Mouse (Mus musculus) cortical plate, adult 2 months (tissue): ENCODE measurements around the gene Grin2d. TPM values are rescaled to one million over a fixed set of nuclear protein-coding genes. Genes with fewer than 3 reads are reported as not detected.

Experiments
- H3K27ac ChIP-seq: fragments of 200-500 bp; 2 replicates; pipeline ENCODE4 v1.5.1; 2012; ENCODE audit warnings: low read length, control low read depth, inconsistent platforms; ENCODE audit not compliant: insufficient read depth
- H3K4me1 ChIP-seq: fragments of 200-500 bp; 2 replicates; pipeline ENCODE4 v1.6.1; 2011; ENCODE audit warnings: low read length; ENCODE audit not compliant: control insufficient read depth, insufficient read depth
- H3K4me3 ChIP-seq: fragments of 200-500 bp; 2 replicates; pipeline ENCODE4 v1.5.1; 2011; ENCODE audit warnings: mild to moderate bottlenecking, low read length, control low read depth; ENCODE audit not compliant: insufficient read depth
- CTCF ChIP-seq: fragments of 200-500 bp; IDR thresholded peaks from 2 replicates; pipeline ENCODE4 v1.5.1; 2011; ENCODE audit warnings: mild to moderate bottlenecking, control low read depth, low read length; ENCODE audit not compliant: insufficient read depth; ENCODE audit errors: extremely low read depth
- POLR2A ChIP-seq: fragments of 200-500 bp; IDR thresholded peaks from 2 replicates; pipeline ENCODE4 v1.6.1; 2011; ENCODE audit warnings: mild to moderate bottlenecking, low read length, control low read depth; ENCODE audit not compliant: insufficient read depth; ENCODE audit errors: extremely low read depth
- polyA plus RNA-seq: library from polyadenylated mRNA; depleted of rRNA; stranded (reverse); fragments of >200 nt; gene quantifications from 2 replicates; pipeline ENCODE4 v1.2.3, GENCODE M21; 2012

The Grin2d gene
- polyA plus RNA-seq, 1 experiment, result 9.0 TPM

DNA sequence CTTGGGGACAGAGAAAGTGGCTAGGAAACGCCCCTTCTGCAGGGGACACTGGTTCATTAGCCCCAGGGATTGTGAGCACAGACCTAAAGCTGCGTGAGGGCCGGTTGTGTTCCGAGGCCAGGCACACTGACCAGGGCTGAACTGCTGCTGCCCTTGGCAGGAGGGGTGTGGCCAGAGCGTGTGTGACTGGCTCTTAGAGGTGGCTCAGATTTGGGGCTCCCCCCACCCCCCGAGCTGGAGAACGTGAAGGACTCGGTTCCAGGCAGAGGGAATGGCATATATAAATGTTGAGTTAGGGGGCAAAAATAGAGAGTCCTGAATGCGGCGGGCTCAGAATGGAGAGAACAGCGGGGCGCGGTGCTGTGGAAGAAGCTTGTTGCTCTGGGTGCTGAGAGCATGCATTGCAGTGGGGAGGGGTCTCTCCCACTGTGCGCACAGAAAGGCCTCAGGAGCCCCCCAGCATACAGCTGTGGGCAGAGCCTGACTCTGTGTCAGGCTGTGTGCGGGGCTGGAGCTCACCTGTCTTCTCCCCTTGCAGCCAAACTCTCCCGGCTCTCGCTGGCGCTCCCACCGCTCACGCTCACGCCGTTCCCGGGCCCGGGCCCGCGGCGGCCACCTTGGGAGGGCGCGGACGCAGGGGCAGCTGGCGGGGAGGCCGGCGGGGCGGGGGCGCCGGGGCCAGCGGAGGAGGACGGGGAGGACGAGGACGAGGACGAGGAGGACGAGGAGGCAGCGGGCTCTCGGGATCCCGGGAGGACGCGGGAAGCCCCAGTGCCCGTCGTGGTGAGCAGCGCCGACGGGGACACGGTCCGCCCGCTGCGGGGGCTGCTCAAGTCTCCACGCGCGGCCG lies 80.3 kb downstream of the Grin2d start:
- TF ChIP-seq CTCF (no peak), POLR2A (no peak)
- Histone ChIP-seq H3K4me1 (peaks cover 2% of the 10 kb centered on the region; the same call in 1 of the 2 replicates), H3K27ac (no peak overlapping the region), H3K4me3 (0 out of 2 replicates have a peak overlapping the region, but pooled peaks have one; percentile 6)

DNA sequence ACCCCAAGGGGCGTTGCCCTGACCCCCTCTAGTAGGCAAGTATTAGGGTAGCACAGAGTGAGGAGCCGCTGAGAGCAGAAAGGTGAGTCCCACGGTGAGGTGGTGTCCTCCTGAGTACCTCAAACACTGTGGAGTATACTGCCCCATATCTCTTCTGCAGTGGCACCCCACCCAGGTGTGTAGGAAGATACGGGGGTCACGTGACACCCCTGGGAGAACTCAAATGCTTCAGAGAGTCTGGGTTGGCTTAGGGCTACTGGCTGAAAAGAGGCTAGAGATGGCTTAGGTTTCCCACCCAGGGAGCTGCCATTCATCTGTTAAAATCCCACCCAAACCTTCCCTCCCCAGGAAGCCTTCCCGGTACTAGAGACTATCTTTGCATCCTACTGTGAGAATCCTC lies 81.2 kb downstream of the Grin2d start:
- Histone ChIP-seq H3K4me1 (peaks cover 2% of the 10 kb centered on the region; the same call in 1 of the 2 replicates), H3K4me3 (no peak overlapping the region), H3K27ac (no peak overlapping the region)
- TF ChIP-seq POLR2A, result no peak
- TF ChIP-seq CTCF, result no peak

DNA sequence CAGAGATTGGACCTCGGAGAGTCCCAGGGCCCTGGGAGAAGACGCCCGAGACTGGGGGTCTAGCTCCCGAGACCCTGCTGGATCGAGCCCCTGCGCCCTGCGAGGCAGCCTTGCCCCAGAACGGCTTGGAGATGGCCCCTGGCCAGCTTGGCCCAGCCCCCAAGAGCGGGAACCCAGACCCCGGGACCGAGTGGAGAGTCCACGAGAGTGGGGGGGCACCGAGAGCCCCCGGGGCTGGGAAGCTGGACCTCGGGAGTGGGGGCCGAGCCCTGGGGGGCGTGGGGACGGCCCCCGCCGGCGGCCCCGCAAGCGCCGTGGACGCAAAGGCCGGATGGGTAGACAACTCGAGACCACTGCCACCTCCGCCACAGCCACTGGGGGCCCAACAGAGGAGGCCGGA lies 83.2 kb downstream of the Grin2d start:
- Histone ChIP-seq H3K4me3 (no peak overlapping the region), H3K27ac (no peak overlapping the region), H3K4me1 (peaks cover 2% of the 10 kb centered on the region; the same call in 1 of the 2 replicates)
- TF ChIP-seq CTCF (no peak), POLR2A (no peak)

DNA sequence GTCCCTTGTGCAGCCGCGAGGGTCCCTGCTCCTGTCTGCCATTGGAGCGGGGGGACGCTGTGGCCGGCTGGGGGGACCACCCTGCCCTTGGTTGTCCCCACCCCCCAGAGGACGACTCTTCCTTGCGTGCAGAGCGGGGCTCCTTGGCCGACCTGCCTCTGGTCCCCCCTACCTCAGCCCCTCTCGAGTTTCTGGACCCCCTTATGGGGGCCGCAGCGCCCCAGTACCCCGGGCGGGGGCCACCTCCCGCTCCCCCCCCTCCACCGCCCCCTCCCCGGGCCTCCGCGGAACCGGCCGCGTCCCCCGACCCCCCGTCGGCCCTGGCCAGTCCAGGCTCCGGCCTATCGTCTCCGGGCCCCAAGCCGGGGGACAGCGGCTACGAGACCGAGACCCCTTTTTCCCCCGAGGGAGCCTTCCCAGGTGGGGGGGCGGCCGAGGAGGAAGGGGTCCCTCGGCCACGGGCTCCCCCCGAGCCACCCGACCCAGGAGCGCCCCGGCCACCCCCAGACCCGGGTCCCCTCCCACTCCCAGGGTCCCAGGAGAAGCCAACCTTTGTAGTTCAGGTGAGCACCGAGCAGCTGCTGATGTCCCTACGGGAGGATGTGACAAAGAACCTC lies 84.1 kb downstream of the Grin2d start:
- TF ChIP-seq CTCF, result no peak
- TF ChIP-seq POLR2A, result no peak
- H3K27ac ChIP-seq, result no peak overlapping the region

DNA sequence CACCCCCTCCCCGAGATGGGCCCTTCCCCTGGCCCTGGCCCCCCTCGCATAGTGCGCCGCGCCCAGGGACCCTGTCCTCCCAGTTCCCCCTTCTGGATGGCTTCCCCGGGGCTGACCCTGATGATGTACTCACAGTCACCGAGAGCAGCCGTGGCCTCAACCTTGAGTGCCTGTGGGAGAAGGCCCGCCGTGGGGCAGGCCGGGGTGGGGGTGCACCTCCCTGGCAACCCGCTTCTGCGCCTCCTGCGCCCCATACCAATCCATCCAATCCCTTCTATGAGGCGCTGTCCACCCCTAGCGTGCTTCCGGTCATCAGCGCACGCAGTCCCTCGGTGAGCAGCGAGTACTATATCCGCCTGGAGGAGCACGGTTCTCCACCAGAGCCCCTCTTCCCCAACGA lies 84.9 kb downstream of the Grin2d start:
- no peak for TF ChIP-seq POLR2A
- no peak for TF ChIP-seq CTCF
- H3K4me3 ChIP-seq, result no peak overlapping the region
- H3K27ac ChIP-seq, result no peak overlapping the region
- peaks cover 2% of the 10 kb centered on the region; the same call in 1 of the 2 replicates for H3K4me1 ChIP-seq

More for the DNA sequence above, 84.1 kb downstream of the Grin2d start:
- Histone ChIP-seq H3K4me1 (peaks cover 2% of the 10 kb centered on the region; the same call in 1 of the 2 replicates), H3K4me3 (no peak overlapping the region)

DNA sequence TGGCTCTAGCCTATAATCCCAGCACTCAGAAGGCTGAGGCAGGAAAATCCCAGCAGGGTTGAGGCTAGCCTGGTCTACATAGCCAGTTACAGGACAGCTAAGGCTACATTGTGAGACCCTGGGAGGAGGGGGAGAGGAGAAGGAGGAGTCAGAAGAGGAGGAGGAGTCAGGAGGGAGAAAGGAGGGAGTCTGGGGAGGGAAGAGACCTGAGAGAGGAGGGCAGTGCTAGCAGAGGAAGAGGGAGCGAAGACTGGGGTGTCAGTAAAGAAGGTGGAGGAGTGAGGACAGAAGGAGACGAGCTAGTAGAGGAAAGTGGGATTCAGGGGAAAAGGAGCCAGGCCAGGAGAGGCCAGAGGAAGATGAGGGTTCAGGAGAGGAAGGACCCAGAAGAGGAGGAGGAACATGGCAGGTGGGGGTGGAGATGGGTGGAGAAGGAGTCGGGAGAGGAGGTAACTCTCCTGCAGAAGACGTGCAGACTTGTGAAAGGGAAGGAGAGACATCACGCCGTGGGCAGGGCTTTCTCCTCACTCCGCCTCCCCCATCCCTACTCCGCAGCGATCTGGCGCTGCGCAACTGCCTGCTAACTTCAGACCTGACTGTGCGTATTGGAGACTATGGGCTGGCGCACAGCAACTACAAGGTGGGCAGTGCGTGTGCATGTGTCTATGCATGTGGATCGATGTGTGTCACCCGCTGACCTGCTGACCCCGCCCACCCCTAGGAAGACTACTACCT lies 86.3 kb downstream of the Grin2d start:
- Histone ChIP-seq H3K4me3 (no peak overlapping the region), H3K27ac (no peak overlapping the region), H3K4me1 (no peaks in the 10 kb centered on the region)
- TF ChIP-seq CTCF, result no peak
- TF ChIP-seq POLR2A, result 0 out of 2 replicates have a peak, but pooled peaks have one; percentile 18

DNA sequence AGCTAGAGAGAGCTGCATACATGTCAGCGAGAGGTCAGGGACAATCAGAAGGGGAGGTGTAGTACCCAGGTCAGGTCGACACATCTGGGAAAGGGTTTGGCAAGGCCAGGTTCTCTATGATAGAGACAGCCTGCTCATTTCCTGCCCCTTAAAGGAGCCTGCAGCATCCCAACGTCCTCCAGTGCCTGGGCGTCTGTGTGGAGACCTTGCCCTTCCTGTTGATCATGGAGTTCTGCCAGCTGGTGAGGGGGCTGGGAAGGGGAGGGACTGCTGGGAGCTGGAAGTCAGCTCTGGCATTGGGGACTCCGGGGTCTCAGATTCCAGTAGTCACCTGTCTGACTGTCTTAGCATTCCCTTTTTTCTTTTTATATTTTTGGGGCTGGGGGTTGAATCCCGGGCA lies 87.5 kb downstream of the Grin2d start:
- no peak overlapping the region for H3K4me3 ChIP-seq
- TF ChIP-seq CTCF (no peak), POLR2A (no peak)
- H3K4me1 ChIP-seq, result no peaks in the 10 kb centered on the region
- no peak overlapping the region for H3K27ac ChIP-seq

DNA sequence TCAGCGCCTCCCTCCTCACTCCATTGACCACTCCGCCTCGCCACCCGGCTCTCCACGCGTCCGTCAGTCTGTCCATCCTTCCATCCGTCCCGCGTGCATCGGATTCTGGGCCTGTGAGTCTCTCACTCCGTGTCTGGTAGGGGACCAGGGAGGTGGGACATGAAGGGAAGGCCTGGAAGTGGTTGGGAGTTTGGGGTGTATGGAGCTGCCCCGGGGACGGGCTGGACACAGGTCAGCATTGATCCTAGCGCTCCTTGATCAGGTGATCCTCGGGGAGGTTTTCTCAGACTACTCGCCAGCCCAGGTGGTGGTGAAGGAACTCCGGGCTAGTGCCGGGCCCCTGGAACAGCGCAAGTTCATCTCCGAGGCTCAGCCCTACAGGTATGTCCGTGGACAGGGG lies 90.5 kb downstream of the Grin2d start:
- Histone ChIP-seq H3K4me1 (no peaks in the 10 kb centered on the region), H3K27ac (no peak overlapping the region), H3K4me3 (peak overlapping the region; percentile 57; the same call in 1 of the 2 replicates)
- TF ChIP-seq POLR2A (no peak), CTCF (no peak)

DNA sequence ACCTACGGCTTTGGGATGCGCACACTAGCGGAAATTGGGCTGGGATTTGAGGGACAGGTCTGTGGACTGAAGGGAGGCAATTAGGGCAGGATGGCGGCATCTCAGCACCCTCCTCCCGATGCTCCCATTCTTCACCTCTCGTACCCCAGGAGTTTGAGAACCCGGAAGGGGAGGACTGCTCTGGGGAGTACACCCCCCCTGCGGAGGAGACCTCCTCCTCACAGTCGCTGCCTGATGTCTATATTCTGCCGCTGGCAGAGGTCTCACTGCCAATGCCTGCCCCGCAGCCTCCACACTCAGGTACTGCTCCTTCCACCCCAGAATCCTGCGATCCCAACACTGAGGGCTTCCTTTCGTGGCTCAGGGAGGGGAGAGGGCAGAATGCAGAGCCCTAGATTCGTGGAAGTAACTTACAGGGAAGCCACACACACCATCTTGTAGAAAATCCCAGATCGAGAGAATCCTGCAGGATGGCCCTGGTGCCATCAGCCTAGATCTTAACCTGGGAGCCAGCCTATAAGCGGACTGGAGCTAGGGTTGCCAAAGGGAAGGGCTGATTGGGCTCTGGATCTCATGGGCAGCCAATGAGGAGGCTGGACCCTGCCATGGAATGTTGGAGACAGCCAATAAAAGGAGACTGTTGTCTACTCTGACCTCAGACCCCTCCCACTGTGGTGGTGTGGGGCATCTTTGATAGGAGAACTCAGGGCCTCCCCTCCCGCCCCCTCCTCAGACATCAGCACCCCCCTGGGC lies 91.3 kb downstream of the Grin2d start:
- H3K4me1 ChIP-seq, result no peaks in the 10 kb centered on the region
- TF ChIP-seq CTCF, result no peak
- peak; percentile 81; the same call in 1 of the 2 replicates for TF ChIP-seq POLR2A
- H3K4me3 ChIP-seq, result peak overlapping the region; percentile 57
- no peak overlapping the region for H3K27ac ChIP-seq
